Mouse (Mus musculus) lung, embryonic 14.5 days (tissue): ENCODE results near the gene Diablo. TPM values are rescaled to one million over a fixed set of nuclear protein-coding genes. Genes with fewer than 3 reads are reported as not detected.

ENCODE experiments used
- ATAC-seq: fragments of 200-750 bp; cut with Nextera tagmentation; 2 replicates; pipeline ENCODE4 v1.8.0; 2017; ENCODE audit warnings: mild to moderate bottlenecking, moderate TSS enrichment, moderate library complexity; ENCODE audit not compliant: insufficient read depth
- DNase-seq: peaks from one replicate; pipeline ENCODE4 v3.0.0-alpha.2; 2015
- H3K27ac ChIP-seq: fragments of 300-500 bp; sonication (generic); 2 replicates; pipeline ENCODE4 v1.5.1; 2014; ENCODE audit warnings: low read depth, mild to moderate bottlenecking, moderate library complexity
- H3K27me3 ChIP-seq: fragments of 300-500 bp; sonication (generic); 2 replicates; pipeline ENCODE4 v1.6.1; 2014; ENCODE audit warnings: low read length, control low read depth; ENCODE audit not compliant: insufficient read depth
- H3K36me3 ChIP-seq: fragments of 300-500 bp; sonication (generic); 2 replicates; pipeline ENCODE4 v1.6.1; 2014; ENCODE audit warnings: control low read depth; ENCODE audit not compliant: insufficient read depth
- H3K4me1 ChIP-seq: fragments of 300-500 bp; sonication (generic); 2 replicates; pipeline ENCODE4 v1.6.1; 2014; ENCODE audit warnings: antibody characterized with exemption, control low read depth; ENCODE audit not compliant: insufficient read depth
- H3K4me2 ChIP-seq: fragments of 300-500 bp; sonication (generic); 2 replicates; pipeline ENCODE4 v1.6.1; 2014; ENCODE audit warnings: mild to moderate bottlenecking
- H3K4me3 ChIP-seq: fragments of 300-500 bp; sonication (generic); 2 replicates; pipeline ENCODE4 v1.5.1; 2014; ENCODE audit warnings: low read depth, low read length
- H3K9ac ChIP-seq: fragments of 300-500 bp; sonication (generic); 2 replicates; pipeline ENCODE4 v1.6.1; 2014
- H3K9me3 ChIP-seq: fragments of 300-500 bp; sonication (generic); 2 replicates; pipeline ENCODE4 v1.6.1; 2016; ENCODE audit warnings: low read depth, low read length, control low read depth
- CTCF ChIP-seq: IDR thresholded peaks from 2 replicates; pipeline ENCODE4 v1.5.1; 2016; ENCODE audit warnings: antibody characterized with exemption, low read depth
- WGBS: fragments of 180-500 bp; shearing (Covaris S2); extraction: QIAGEN DNeasy Blood & Tissue Kit; methylation state at CpG from one replicate; pipeline ENCODE4 v1.1.7; 2014; 5-methylcytosine and 5-hydroxymethylcytosine counted together
- polyA plus RNA-seq: library from polyadenylated mRNA; unstranded; fragments of >200 nt; fragmentation: Nextera tagmentation; extraction: Ambion mirVana; gene quantifications from 2 replicates; pipeline ENCODE4 v1.2.1, GENCODE M21; 2014

The Diablo gene
- polyA plus RNA-seq, 1 experiment from 2014 or later, result 108 TPM

DNA sequence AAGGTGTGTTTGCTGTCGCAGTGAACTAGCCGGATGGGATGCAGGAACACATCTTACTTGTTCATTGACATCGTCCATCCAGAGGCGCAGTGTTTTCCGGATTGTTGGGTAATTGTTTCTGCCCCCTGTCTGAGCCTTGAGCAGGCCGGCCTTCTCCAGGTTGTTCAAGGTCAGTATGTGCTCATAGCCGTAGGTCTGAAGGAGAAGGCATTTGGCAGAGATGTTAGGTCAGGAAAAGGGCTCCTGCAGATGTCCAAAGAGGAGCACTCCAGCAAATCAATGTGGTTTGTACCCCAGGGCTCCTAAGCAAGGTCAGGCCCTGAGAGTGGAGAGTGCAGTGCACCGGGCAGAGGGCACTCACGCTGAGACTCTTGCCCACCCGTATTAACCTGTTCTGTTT is 9.8 kb upstream of the Diablo start:
- Histone ChIP-seq H3K27me3 (no peaks in the 10 kb centered on the region), H3K4me2 (no peak overlapping the region), H3K4me1 (no peaks in the 10 kb centered on the region), H3K27ac (no peak overlapping the region), H3K9me3 (no peaks in the 10 kb centered on the region), H3K36me3 (peaks cover 70% of the 10 kb centered on the region), H3K9ac (no peak overlapping the region), H3K4me3 (no peak overlapping the region)
- DNase-seq (no peak), ATAC-seq (no peak)
- WGBS, result 92% methylated on average over 10 of the region's 10 CpGs
- TF ChIP-seq CTCF, result no peak

- WGBS, result 85% methylated on average over 8 of the region's 8 CpGs
- peaks cover 64% of the 10 kb centered on the region for H3K36me3 ChIP-seq
Observed at GRCm38 (mm10) chr5:123530056-123530455, 6.1 kb upstream of the Diablo start.

GRCm38 (mm10) chr5:123528641-123529040 is 4.7 kb upstream of the Diablo start:
- no peaks in the 10 kb centered on the region for H3K9me3 ChIP-seq
- H3K27ac ChIP-seq, result no peak overlapping the region
- DNase-seq (no peak), ATAC-seq (no peak)
- H3K4me3 ChIP-seq, result no peak overlapping the region
- 65% methylated on average over 7 of the region's 7 CpGs for WGBS
- peaks cover 54% of the 10 kb centered on the region for H3K36me3 ChIP-seq
- H3K4me1 ChIP-seq, result 0 out of 2 replicates have a peak, but pooled peaks cover 4% of the 10 kb centered on the region
- H3K4me2 ChIP-seq, result no peak overlapping the region
- H3K27me3 ChIP-seq, result no peaks in the 10 kb centered on the region
- no peak overlapping the region for H3K9ac ChIP-seq
- no peak for TF ChIP-seq CTCF

More at GRCm38 (mm10) chr5:123530056-123530455, 6.1 kb upstream of the Diablo start:
- no peak for DNase-seq
- ATAC-seq, result no peak
- H3K4me3 ChIP-seq, result no peak overlapping the region
- no peak overlapping the region for H3K4me2 ChIP-seq
- no peak overlapping the region for H3K27ac ChIP-seq
- H3K27me3 ChIP-seq, result no peaks in the 10 kb centered on the region
- no peak overlapping the region for H3K9ac ChIP-seq
- H3K4me1 ChIP-seq, result no peaks in the 10 kb centered on the region
- H3K9me3 ChIP-seq, result no peaks in the 10 kb centered on the region
- no peak for TF ChIP-seq CTCF

GRCm38 (mm10) chr5:123525916-123526495 is 2.0 kb upstream of the Diablo start:
- 88% methylated on average over 9 of the region's 9 CpGs for WGBS
- Histone ChIP-seq H3K27me3 (no peaks in the 10 kb centered on the region), H3K9me3 (no peaks in the 10 kb centered on the region), H3K9ac (no peak overlapping the region), H3K4me1 (peaks cover 8% of the 10 kb centered on the region; the same call in 1 of the 2 replicates), H3K4me2 (no peak overlapping the region), H3K27ac (no peak overlapping the region), H3K36me3 (peaks cover 28% of the 10 kb centered on the region; the same call in 1 of the 2 replicates), H3K4me3 (no peak overlapping the region)
- DNase-seq, result no peak
- no peak for ATAC-seq
- no peak for TF ChIP-seq CTCF

- no peak for TF ChIP-seq CTCF
Observed at GRCm38 (mm10) chr5:123525281-123525680, 1.3 kb upstream of the Diablo start, which contains the start of gene Gm49027. TSS of gene Gm49027 (minus strand) at chr5:123525488.

GRCm38 (mm10) chr5:123524393-123524750 is 396 bp upstream of the Diablo start:
- under 1% methylated on average over 27 of the region's 27 CpGs for WGBS
- peak; percentile 97 for ATAC-seq

More at GRCm38 (mm10) chr5:123525281-123525680, 1.3 kb upstream of the Diablo start, which contains the start of gene Gm49027:
- DNase-seq (no peak), ATAC-seq (no peak)
- Histone ChIP-seq H3K4me2 (peak within 1 kb of the TSS; percentile 94), H3K27ac (no peak within 1 kb of the TSS), H3K9ac (peak within 1 kb of the TSS; percentile 13; the same call in 1 of the 2 replicates), H3K4me1 (peaks cover 8% of the 10 kb centered on the region; the same call in 1 of the 2 replicates), H3K36me3 (peaks cover 21% of the 10 kb centered on the region; the same call in 1 of the 2 replicates), H3K4me3 (peak within 1 kb of the TSS; percentile 94), H3K9me3 (no peaks in the 10 kb centered on the region), H3K27me3 (no peaks in the 10 kb centered on the region)
- 81% methylated on average over 7 of the region's 7 CpGs for WGBS

DNA sequence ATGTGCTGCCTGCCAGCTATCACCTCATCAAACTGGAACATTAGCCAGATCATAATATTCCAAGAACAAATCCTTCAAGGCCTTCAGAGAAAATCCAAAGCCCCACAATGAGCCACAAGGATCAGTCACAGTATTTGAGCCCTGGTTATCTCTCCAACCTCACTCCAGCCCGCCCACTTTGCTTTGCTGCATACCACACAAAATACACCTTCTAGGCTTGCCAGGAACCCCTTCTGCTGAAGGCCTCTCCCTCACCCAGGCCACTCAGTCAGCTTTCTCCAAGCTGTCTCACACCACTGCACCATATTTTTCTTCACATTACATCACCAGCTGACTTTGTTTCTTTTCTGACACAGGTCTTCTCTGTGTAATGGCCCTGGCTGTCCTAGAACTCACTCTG is 1.8 kb downstream of the Diablo start:
- no peaks in the 10 kb centered on the region for H3K9me3 ChIP-seq
- DNase-seq, result no peak
- no peak overlapping the region for H3K27ac ChIP-seq
- H3K4me3 ChIP-seq, result no peak overlapping the region
- H3K4me2 ChIP-seq, result no peak overlapping the region
- H3K27me3 ChIP-seq, result no peaks in the 10 kb centered on the region
- H3K9ac ChIP-seq, result no peak overlapping the region
- H3K4me1 ChIP-seq, result peaks cover 8% of the 10 kb centered on the region; the same call in 1 of the 2 replicates
- peaks cover 29% of the 10 kb centered on the region for H3K36me3 ChIP-seq
- TF ChIP-seq CTCF, result no peak
- ATAC-seq, result no peak
- WGBS, result 82% methylated on average over 1 of the region's 1 CpGs

More at GRCm38 (mm10) chr5:123524393-123524750, 396 bp upstream of the Diablo start:
- Histone ChIP-seq H3K4me1 (peaks cover 8% of the 10 kb centered on the region; the same call in 1 of the 2 replicates), H3K27me3 (no peaks in the 10 kb centered on the region), H3K36me3 (peaks cover 20% of the 10 kb centered on the region; the same call in 1 of the 2 replicates), H3K27ac (no peak overlapping the region), H3K4me2 (peak overlapping the region; percentile 94), H3K9ac (peak overlapping the region; percentile 13; the same call in 1 of the 2 replicates), H3K4me3 (peak overlapping the region; percentile 94), H3K9me3 (no peaks in the 10 kb centered on the region)
- peak; percentile 92 for DNase-seq
- TF ChIP-seq CTCF, result peak; percentile 43
